Mouse (Mus musculus) C2C12 (cell line): ENCODE results near the gene Pced1b. TPM values are rescaled to one million over a fixed set of nuclear protein-coding genes. Genes with fewer than 3 reads are reported as not detected.
"Not testable (repeated sequence)": the region's sequence is repeated elsewhere in the genome, so short reads cannot be mapped to it uniquely, and the experiment has no call there.

Source experiments
- H3K27me3 ChIP-seq: one replicate; pipeline ENCODE4 v1.6.1; 2011; ENCODE audit not compliant: control insufficient read depth, insufficient read depth, insufficient read length
- H3K36me3 ChIP-seq: one replicate; pipeline ENCODE4 v1.6.1; 2011; ENCODE audit not compliant: control insufficient read depth, insufficient read depth
- H3K4me3 ChIP-seq: one replicate; pipeline ENCODE4 v1.5.1; 2011; ENCODE audit warnings: mild to moderate bottlenecking, control low read depth; ENCODE audit not compliant: poor library complexity, insufficient read depth, severe bottlenecking
- H3K79me2 ChIP-seq: one replicate; pipeline ENCODE4 v1.6.1; 2011; ENCODE audit not compliant: control insufficient read depth, insufficient read depth
- H3K79me3 ChIP-seq: one replicate; pipeline ENCODE4 v1.6.1; 2011; ENCODE audit warnings: low read depth, control low read depth
- H3ac ChIP-seq: one replicate; pipeline ENCODE3; 2011; ENCODE audit warnings: low read depth; ENCODE audit not compliant: control insufficient read depth, insufficient read length
- CEBPB ChIP-seq: IDR thresholded peaks from one replicate; pipeline ENCODE4 v1.6.1; 2011; ENCODE audit warnings: low read depth, mild to moderate bottlenecking, control low read depth, moderate library complexity
- CTCF ChIP-seq: IDR thresholded peaks from one replicate; pipeline ENCODE4 v1.5.1; 2011; ENCODE audit not compliant: control insufficient read depth, insufficient read depth, insufficient read length
- FOSL1 ChIP-seq: IDR thresholded peaks from one replicate; pipeline ENCODE4 v1.8.0; 2011; ENCODE audit warnings: mild to moderate bottlenecking, low read length; ENCODE audit not compliant: poor library complexity, insufficient read depth, severe bottlenecking
- MAX ChIP-seq: IDR thresholded peaks from one replicate; pipeline ENCODE4 v1.6.1; 2011; ENCODE audit warnings: mild to moderate bottlenecking, control low read depth
- MYOD1 ChIP-seq: IDR thresholded peaks from one replicate; pipeline ENCODE4 v1.6.1; 2011; ENCODE audit warnings: low read depth; ENCODE audit not compliant: control insufficient read depth, insufficient read length
- MYOG ChIP-seq: IDR thresholded peaks from one replicate; pipeline ENCODE4 v1.6.1; 2011; ENCODE audit not compliant: control insufficient read depth, insufficient read length; ENCODE audit errors: extremely low read depth
- USF1 ChIP-seq: IDR thresholded peaks from one replicate; pipeline ENCODE4 v1.6.1; 2011; ENCODE audit warnings: low read depth, mild to moderate bottlenecking, control low read depth, moderate library complexity
- polyA plus RNA-seq: library from polyadenylated mRNA; unstranded; fragments of >200 nt; fragmentation: generic; extraction: Trizol; gene quantifications from one replicate; pipeline ENCODE4 v1.2.1, GENCODE M21; 2012; ENCODE audit warnings: missing spikeins

Pced1b gene
- polyA plus RNA-seq, 1 experiment, result 0.32 TPM

- Histone ChIP-seq H3K79me3 (no peaks in the 10 kb centered on the region), H3K79me2 (no peaks in the 10 kb centered on the region), H3K27me3 (no peaks in the 10 kb centered on the region), H3ac (no peak overlapping the region), H3K4me3 (no peak overlapping the region), H3K36me3 (no peaks in the 10 kb centered on the region)
- TF ChIP-seq FOSL1 (no peak), USF1 (no peak), MAX (no peak), MYOG (no peak), CEBPB (no peak), CTCF (no peak), MYOD1 (no peak)
Measured at GRCm38 (mm10) chr15:97378061-97378460, 131.2 kb downstream of the Pced1b start.

GRCm38 (mm10) chr15:97379489-97380304, 132.8 kb downstream of the Pced1b start:
- TF ChIP-seq MYOG (no peak), CEBPB (no peak), MYOD1 (no peak), MAX (no peak), CTCF (no peak), USF1 (no peak), FOSL1 (no peak)
- H3K4me3 ChIP-seq, result no peak overlapping the region
- H3ac ChIP-seq, result no peak overlapping the region
- H3K79me3 ChIP-seq, result no peaks in the 10 kb centered on the region
- no peaks in the 10 kb centered on the region for H3K79me2 ChIP-seq
- H3K36me3 ChIP-seq, result no peaks in the 10 kb centered on the region
- H3K27me3 ChIP-seq, result no peaks in the 10 kb centered on the region

DNA sequence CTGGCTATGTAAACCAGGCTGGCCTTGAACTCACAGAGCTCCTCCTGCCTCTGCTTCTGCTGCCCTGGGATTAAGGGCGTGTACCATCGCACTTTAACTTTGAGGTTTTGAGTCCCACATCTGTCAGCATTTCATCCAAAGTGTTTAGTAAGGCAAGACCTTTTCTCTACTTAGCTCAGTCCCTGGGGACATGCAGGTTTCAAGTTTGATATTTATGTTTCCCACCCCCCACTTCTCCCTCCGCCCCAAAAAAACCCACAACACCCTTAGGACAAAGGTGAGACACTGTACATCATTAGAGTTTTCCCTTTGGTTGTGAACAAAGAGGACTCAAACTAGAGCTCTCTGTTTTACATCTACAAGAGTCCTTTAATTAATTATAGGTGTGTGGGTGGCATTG, 135.7 kb downstream of the Pced1b start:
- TF ChIP-seq MAX, result no peak
- TF ChIP-seq MYOD1, result no peak
- TF ChIP-seq CEBPB, result no peak
- TF ChIP-seq CTCF, result no peak
- no peak for TF ChIP-seq MYOG
- TF ChIP-seq FOSL1, result no peak
- no peak for TF ChIP-seq USF1
- Histone ChIP-seq H3K27me3 (no peaks in the 10 kb centered on the region), H3ac (no peak overlapping the region), H3K36me3 (no peaks in the 10 kb centered on the region), H3K79me2 (no peaks in the 10 kb centered on the region), H3K79me3 (no peaks in the 10 kb centered on the region), H3K4me3 (no peak overlapping the region)

GRCm38 (mm10) chr15:97383523-97384141, 136.7 kb downstream of the Pced1b start:
- Histone ChIP-seq H3K79me3 (no peaks in the 10 kb centered on the region), H3K27me3 (no peaks in the 10 kb centered on the region), H3K4me3 (no peak overlapping the region), H3K79me2 (no peaks in the 10 kb centered on the region), H3K36me3 (no peaks in the 10 kb centered on the region), H3ac (no peak overlapping the region)
- TF ChIP-seq MAX, result no peak
- no peak for TF ChIP-seq USF1
- TF ChIP-seq MYOG, result no peak
- TF ChIP-seq CTCF, result no peak
- no peak for TF ChIP-seq CEBPB
- TF ChIP-seq MYOD1, result no peak
- no peak for TF ChIP-seq FOSL1

DNA sequence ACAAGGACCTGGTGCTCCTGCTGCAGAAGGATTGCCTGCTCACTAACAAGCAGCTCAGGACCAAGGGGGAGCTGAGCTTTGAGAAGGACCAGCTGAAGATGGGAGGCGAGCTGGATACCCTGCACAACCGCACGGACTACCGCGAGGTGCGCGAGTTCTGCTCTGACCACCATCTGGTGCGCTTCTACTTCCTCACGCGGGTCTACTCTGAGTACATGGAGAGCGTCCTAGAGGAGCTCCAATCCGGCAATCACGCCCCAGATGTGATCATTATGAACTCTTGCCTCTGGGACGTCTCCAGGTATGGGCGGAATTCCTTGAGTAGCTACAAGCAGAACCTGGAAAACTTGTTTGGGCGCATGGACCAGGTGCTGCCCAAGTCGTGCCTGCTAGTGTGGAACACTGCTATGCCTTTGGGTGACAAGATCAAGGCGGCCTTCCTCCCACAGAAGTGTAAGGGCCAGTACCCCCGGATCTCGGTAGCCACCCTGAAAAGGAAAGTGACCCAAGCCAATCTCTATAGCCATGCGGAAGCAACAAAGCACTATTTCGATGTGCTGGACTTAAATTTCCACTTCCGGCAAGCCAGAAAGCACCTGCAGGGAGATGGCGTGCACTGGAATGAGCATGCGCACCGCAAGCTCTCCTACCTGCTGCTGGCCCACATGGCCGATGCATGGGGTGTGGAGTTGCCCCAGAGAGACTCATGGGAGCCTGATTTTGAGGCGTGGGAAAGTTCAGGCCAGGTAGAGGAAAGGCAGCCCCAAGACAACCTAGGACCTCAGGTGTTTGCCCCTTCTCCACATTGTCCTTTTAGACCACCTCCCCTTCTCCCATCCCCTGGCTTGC, 137.5 kb downstream of the Pced1b start:
- Histone ChIP-seq H3K27me3 (no peaks in the 10 kb centered on the region), H3K36me3 (no peaks in the 10 kb centered on the region), H3K79me2 (no peaks in the 10 kb centered on the region), H3ac (no peak overlapping the region), H3K79me3 (no peaks in the 10 kb centered on the region), H3K4me3 (no peak overlapping the region)
- TF ChIP-seq MYOG, result no peak

GRCm38 (mm10) chr15:97385174-97385573, 138.3 kb downstream of the Pced1b start:
- H3K4me3 ChIP-seq, H3K79me2 ChIP-seq, H3ac ChIP-seq, H3K27me3 ChIP-seq, H3K79me3 ChIP-seq, H3K36me3 ChIP-seq: not testable (repeated sequence)
